Mouse (Mus musculus): Measurements from ENCODE around the gene Trim8. TPM values are rescaled to one million over a fixed set of nuclear protein-coding genes. Genes with fewer than 3 reads are reported as not detected.

The Trim8 gene
- polyA plus RNA-seq, 1 experiment from 2014 or later: 17.8 TPM

DNA sequence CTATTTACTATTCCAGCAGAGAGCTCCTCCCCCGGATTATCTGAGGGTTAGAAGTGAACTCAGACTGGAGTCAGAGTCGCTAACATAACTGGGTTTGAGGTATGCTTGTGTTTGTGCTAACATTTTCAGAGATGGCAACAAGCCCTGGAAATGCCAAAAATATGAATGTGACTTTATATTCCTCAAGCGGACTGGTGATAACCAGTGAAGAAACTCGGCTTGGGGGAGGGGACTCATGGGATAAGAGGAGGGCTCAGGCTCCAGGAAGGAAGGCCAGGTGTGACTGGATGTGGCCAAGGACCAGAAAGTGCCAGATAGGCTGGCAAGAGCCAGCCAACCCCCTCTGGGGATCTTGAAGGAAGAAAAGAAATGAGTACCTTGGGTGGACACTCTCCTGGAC is 19.7 kb upstream of the Trim8 start:
- Histone ChIP-seq H3K36me3 (replicated peaks; ENCODE audit: control insufficient read depth, insufficient read depth, low read depth, low read length) (peaks cover 3% of the 10 kb centered on the region; the same call in 1 of the 2 replicates), H3K9me3 (replicated peaks; ENCODE audit: control insufficient read depth, low read length) (no peaks in the 10 kb centered on the region), H3K4me3 (ENCODE audit: low read depth, low read length) (no peak overlapping the region), H3K27ac (replicated peaks; ENCODE audit: low read depth, low read length) (no peak overlapping the region), H3K27me3 (ENCODE audit: control insufficient read depth, insufficient read depth, low read length) (no peaks in the 10 kb centered on the region), H3K9ac (replicated peaks; ENCODE audit: low read length) (no peak overlapping the region), H3K4me1 (ENCODE audit: control insufficient read depth, insufficient read depth, low read length) (peaks cover 10% of the 10 kb centered on the region; the same call in 1 of the 2 replicates), H3K4me2 (ENCODE audit: low read depth, low read length) (no peak overlapping the region)
- DNase-seq (ENCODE audit: low spot score): peak; percentile 21
- ATAC-seq (replicated peaks; ENCODE audit: insufficient number of reproducible peaks, low FRiP score, low TSS enrichment, low read depth): no peak
- WGBS: 22% methylated on average over 4 of the region's 4 CpGs

DNA sequence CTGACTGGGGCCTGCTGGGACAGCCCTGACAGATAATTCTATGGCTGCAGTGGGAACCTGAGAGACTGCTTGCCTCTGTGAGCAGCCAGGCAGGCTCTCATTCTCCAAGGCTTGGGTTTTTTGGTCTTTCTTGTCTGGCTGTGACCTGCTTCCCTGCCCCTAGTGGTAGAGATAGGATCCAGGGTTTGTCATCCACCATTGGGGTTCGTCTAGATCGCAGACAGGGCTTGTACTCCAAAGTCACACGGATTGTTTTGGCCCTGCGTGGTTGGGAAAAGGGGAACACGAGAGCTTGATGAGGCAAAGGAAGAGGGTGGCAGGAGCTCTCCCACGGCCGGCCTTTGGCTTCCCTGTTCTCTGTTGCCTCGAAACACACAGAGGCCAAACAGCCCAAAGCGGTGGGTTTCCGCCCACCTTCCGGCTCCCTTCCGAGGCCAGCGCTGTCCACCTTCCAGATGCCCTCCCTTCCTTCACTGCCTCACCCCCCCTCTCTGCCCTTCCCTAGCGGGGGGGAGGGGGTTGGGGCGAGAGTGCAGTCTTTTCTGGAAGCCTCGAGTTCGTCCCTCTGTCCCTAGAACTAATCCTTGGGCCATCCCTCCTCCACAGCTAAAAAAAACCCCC is 18.5 kb upstream of the Trim8 start:
- Histone ChIP-seq H3K27ac (replicated peaks; ENCODE audit: low read depth, low read length) (no peak overlapping the region), H3K4me1 (ENCODE audit: control insufficient read depth, insufficient read depth, low read length) (peaks cover 10% of the 10 kb centered on the region; the same call in 1 of the 2 replicates), H3K4me3 (ENCODE audit: low read depth, low read length) (no peak overlapping the region), H3K4me2 (ENCODE audit: low read depth, low read length) (no peak overlapping the region), H3K27me3 (ENCODE audit: control insufficient read depth, insufficient read depth, low read length) (no peaks in the 10 kb centered on the region), H3K36me3 (replicated peaks; ENCODE audit: control insufficient read depth, insufficient read depth, low read depth, low read length) (peaks cover 3% of the 10 kb centered on the region; the same call in 1 of the 2 replicates), H3K9me3 (replicated peaks; ENCODE audit: control insufficient read depth, low read length) (no peaks in the 10 kb centered on the region), H3K9ac (replicated peaks; ENCODE audit: low read length) (no peak overlapping the region)
- ATAC-seq (replicated peaks; ENCODE audit: insufficient number of reproducible peaks, low FRiP score, low TSS enrichment, low read depth) (no peak), DNase-seq (ENCODE audit: low spot score) (no peak)
- WGBS: 37% methylated on average over 16 of the region's 17 CpGs

DNA sequence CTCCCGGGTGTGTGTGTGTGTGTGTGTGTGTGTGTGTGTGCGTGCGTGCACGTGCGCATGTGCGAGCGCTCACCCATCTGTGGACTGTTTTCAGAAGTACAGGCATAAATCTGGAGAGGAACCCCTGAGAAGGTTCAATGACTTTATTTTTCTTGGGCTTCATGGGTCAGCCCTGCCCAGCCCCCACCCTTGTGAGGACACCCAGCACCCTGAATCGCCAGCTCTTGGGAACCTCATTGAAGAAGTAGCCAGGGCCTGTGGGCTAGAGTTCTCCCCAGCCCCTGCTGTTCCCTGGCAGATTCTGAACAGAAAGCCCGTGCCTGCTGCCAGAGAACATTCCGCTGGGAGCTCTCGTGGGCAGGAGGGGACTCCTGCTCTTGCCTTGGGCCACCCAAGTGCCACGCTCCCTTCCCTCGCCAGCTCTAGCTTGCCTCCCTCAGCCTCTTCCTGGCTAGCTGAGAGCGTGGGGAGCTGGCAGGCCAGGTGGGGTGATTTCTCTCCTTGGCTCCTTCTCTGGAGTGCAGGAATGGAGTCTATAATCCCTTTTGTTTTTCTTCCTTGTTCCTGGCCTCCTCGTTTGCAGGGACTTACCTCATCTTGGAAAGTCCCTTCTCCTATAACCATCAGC is 17.7 kb upstream of the Trim8 start:
- H3K27me3 ChIP-seq (ENCODE audit: control insufficient read depth, insufficient read depth, low read length): no peaks in the 10 kb centered on the region
- H3K9me3 ChIP-seq (replicated peaks; ENCODE audit: control insufficient read depth, low read length): no peaks in the 10 kb centered on the region
- peaks cover 3% of the 10 kb centered on the region; the same call in 1 of the 2 replicates for H3K36me3 ChIP-seq (replicated peaks; ENCODE audit: control insufficient read depth, insufficient read depth, low read depth, low read length)
- peaks cover 10% of the 10 kb centered on the region; the same call in 1 of the 2 replicates for H3K4me1 ChIP-seq (ENCODE audit: control insufficient read depth, insufficient read depth, low read length)
- no peak overlapping the region for H3K4me2 ChIP-seq (ENCODE audit: low read depth, low read length)
- ATAC-seq (replicated peaks; ENCODE audit: insufficient number of reproducible peaks, low FRiP score, low TSS enrichment, low read depth) (no peak), DNase-seq (ENCODE audit: low spot score) (no peak)
- no peak overlapping the region for H3K4me3 ChIP-seq (ENCODE audit: low read depth, low read length)
- no peak overlapping the region for H3K27ac ChIP-seq (replicated peaks; ENCODE audit: low read depth, low read length)
- WGBS: 78% methylated on average over 15 of the region's 15 CpGs
- H3K9ac ChIP-seq (replicated peaks; ENCODE audit: low read length): no peak overlapping the region

DNA sequence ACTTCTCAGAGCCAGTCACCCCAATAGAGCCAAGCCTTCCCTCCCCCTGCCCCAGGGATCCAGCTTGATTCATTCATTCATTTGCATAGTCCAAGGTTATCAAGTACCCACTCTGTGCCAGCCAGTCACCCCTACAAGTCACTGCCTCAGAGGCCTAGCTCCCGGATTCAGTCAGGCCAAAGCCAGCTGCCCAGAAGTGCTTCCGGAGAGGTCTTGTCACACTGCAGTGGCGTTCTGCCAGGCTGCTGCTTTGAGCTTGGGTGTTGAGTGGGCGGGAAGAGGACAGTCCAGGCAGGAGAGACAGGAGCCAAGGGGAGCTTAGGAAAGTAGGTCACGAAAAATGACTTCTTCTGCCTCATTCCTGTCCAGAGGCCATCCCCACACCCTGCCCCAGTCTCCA is 17.0 kb upstream of the Trim8 start:
- ATAC-seq (replicated peaks; ENCODE audit: insufficient number of reproducible peaks, low FRiP score, low TSS enrichment, low read depth) (no peak), DNase-seq (ENCODE audit: low spot score) (no peak)
- H3K27ac ChIP-seq (replicated peaks; ENCODE audit: low read depth, low read length): no peak overlapping the region
- WGBS: 80% methylated on average over 5 of the region's 5 CpGs
- no peak overlapping the region for H3K4me3 ChIP-seq (ENCODE audit: low read depth, low read length)
- H3K27me3 ChIP-seq (ENCODE audit: control insufficient read depth, insufficient read depth, low read length): no peaks in the 10 kb centered on the region
- H3K9me3 ChIP-seq (replicated peaks; ENCODE audit: control insufficient read depth, low read length): no peaks in the 10 kb centered on the region
- H3K36me3 ChIP-seq (replicated peaks; ENCODE audit: control insufficient read depth, insufficient read depth, low read depth, low read length): peaks cover 3% of the 10 kb centered on the region; the same call in 1 of the 2 replicates
- no peak overlapping the region for H3K4me2 ChIP-seq (ENCODE audit: low read depth, low read length)
- no peak overlapping the region for H3K9ac ChIP-seq (replicated peaks; ENCODE audit: low read length)
- H3K4me1 ChIP-seq (ENCODE audit: control insufficient read depth, insufficient read depth, low read length): peaks cover 7% of the 10 kb centered on the region; the same call in 1 of the 2 replicates

DNA sequence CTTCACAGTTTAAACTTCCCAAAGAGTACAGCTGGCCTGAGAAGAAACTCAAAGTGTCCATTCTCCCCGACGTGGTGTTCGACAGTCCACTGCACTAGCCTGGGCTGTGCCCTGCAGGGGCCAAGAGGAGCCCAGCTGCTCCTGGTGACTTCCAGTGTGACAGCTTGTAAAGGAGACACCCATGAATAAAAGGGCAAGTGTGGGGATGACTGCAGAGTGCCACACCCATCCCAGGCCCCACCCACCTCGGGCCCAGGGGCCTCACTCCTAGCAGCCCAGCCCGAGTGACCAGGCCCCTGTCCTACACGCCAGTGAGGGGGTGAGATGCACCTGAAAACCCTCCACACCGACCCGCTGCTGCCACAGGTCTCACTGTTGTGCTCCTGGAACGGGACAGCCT is 15.7 kb upstream of the Trim8 start:
- 72% methylated on average over 9 of the region's 9 CpGs for WGBS
- ATAC-seq (replicated peaks; ENCODE audit: insufficient number of reproducible peaks, low FRiP score, low TSS enrichment, low read depth): no peak
- peaks cover 3% of the 10 kb centered on the region; the same call in 1 of the 2 replicates for H3K36me3 ChIP-seq (replicated peaks; ENCODE audit: control insufficient read depth, insufficient read depth, low read depth, low read length)
- no peak overlapping the region for H3K4me2 ChIP-seq (ENCODE audit: low read depth, low read length)
- no peak overlapping the region for H3K9ac ChIP-seq (replicated peaks; ENCODE audit: low read length)
- no peaks in the 10 kb centered on the region for H3K27me3 ChIP-seq (ENCODE audit: control insufficient read depth, insufficient read depth, low read length)
- H3K27ac ChIP-seq (replicated peaks; ENCODE audit: low read depth, low read length): no peak overlapping the region
- DNase-seq (ENCODE audit: low spot score): no peak
- H3K4me3 ChIP-seq (ENCODE audit: low read depth, low read length): no peak overlapping the region
- H3K9me3 ChIP-seq (replicated peaks; ENCODE audit: control insufficient read depth, low read length): no peaks in the 10 kb centered on the region
- peaks cover 7% of the 10 kb centered on the region; the same call in 1 of the 2 replicates for H3K4me1 ChIP-seq (ENCODE audit: control insufficient read depth, insufficient read depth, low read length)

DNA sequence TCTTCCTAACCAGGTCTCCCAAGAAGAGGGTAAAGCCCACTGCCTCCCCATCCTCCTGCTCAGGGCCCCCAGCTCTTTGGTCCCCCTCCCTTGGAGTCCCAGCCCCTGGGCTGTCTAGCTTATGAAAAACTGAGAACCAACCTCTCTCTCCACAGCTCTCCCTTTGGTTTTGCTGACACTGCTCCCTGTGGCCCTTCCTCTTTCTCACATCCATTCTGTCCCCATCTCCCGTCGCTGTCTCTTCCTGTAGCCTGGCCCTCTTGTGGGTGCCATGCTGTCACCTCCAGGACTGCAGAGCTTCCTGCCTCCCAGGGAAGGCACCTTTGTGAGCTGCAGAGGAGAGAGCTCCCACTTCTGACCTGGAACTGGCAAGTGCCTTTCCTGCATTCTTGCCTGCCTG is 14.8 kb upstream of the Trim8 start:
- H3K4me2 ChIP-seq (ENCODE audit: low read depth, low read length): no peak overlapping the region
- ATAC-seq (replicated peaks; ENCODE audit: insufficient number of reproducible peaks, low FRiP score, low TSS enrichment, low read depth): no peak
- WGBS: 67% methylated on average over 2 of the region's 2 CpGs
- no peak for DNase-seq (ENCODE audit: low spot score)
- H3K36me3 ChIP-seq (replicated peaks; ENCODE audit: control insufficient read depth, insufficient read depth, low read depth, low read length): peaks cover 3% of the 10 kb centered on the region; the same call in 1 of the 2 replicates
- no peaks in the 10 kb centered on the region for H3K27me3 ChIP-seq (ENCODE audit: control insufficient read depth, insufficient read depth, low read length)
- no peaks in the 10 kb centered on the region; the same call in 1 of the 2 replicates for H3K4me1 ChIP-seq (ENCODE audit: control insufficient read depth, insufficient read depth, low read length)
- no peak overlapping the region; the same call in 1 of the 2 replicates for H3K9ac ChIP-seq (replicated peaks; ENCODE audit: low read length)
- H3K9me3 ChIP-seq (replicated peaks; ENCODE audit: control insufficient read depth, low read length): no peaks in the 10 kb centered on the region
- H3K4me3 ChIP-seq (ENCODE audit: low read depth, low read length): no peak overlapping the region
- no peak overlapping the region for H3K27ac ChIP-seq (replicated peaks; ENCODE audit: low read depth, low read length)

DNA sequence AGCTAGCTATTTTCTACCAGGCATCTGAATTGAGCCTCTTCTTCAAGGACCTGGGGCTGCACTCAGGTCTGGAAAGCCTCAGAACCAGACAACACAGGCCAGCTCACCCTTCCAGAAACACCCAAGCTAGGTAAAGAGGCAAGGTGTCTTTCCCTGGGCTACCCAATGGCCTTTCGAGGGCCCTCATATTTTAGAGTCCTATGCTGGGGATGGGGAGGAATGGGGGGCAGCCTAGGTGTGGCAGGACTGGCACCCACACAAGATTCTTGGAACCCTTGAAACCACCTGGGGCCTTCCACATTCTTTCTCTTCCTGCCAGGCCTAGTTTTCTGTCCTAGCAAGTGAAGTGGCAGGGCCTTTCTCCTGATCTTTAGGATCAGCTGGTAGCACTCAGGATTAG is 12.1 kb upstream of the Trim8 start:
- no peak for ATAC-seq (replicated peaks; ENCODE audit: insufficient number of reproducible peaks, low FRiP score, low TSS enrichment, low read depth)
- peaks cover 3% of the 10 kb centered on the region; the same call in 1 of the 2 replicates for H3K36me3 ChIP-seq (replicated peaks; ENCODE audit: control insufficient read depth, insufficient read depth, low read depth, low read length)
- H3K9ac ChIP-seq (replicated peaks; ENCODE audit: low read length): no peak overlapping the region
- DNase-seq (ENCODE audit: low spot score): no peak
- no peaks in the 10 kb centered on the region for H3K27me3 ChIP-seq (ENCODE audit: control insufficient read depth, insufficient read depth, low read length)
- no peak overlapping the region for H3K27ac ChIP-seq (replicated peaks; ENCODE audit: low read depth, low read length)
- H3K4me3 ChIP-seq (ENCODE audit: low read depth, low read length): no peak overlapping the region
- no peaks in the 10 kb centered on the region for H3K9me3 ChIP-seq (replicated peaks; ENCODE audit: control insufficient read depth, low read length)
- no peaks in the 10 kb centered on the region for H3K4me1 ChIP-seq (ENCODE audit: control insufficient read depth, insufficient read depth, low read length)
- WGBS: 91% methylated on average over 1 of the region's 1 CpGs
- H3K4me2 ChIP-seq (ENCODE audit: low read depth, low read length): no peak overlapping the region

DNA sequence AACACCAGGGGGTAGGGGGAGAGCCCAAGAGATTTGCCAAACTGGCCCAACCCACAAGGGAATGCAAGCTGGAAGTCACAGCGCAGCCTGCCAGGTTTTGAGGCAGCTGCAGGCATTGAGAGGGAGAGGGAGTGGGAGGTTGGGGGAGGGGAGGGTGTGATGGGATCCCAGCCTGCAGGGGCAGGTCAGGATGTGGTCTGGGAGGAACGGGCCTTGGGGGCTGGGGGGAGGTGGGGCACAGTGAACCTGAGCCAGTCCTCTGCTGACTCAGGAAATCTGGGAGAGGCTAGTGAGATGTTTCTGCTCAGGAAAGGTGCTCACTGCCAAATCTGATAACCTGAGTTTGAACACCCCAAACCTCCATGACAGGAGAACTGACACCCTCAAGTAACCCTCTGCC is 10.9 kb upstream of the Trim8 start:
- H3K27ac ChIP-seq (replicated peaks; ENCODE audit: low read depth, low read length): no peak overlapping the region

More for the DNA sequence above, 10.9 kb upstream of the Trim8 start:
- Histone ChIP-seq H3K27me3 (ENCODE audit: control insufficient read depth, insufficient read depth, low read length) (no peaks in the 10 kb centered on the region), H3K36me3 (replicated peaks; ENCODE audit: control insufficient read depth, insufficient read depth, low read depth, low read length) (peaks cover 3% of the 10 kb centered on the region; the same call in 1 of the 2 replicates), H3K4me2 (ENCODE audit: low read depth, low read length) (no peak overlapping the region), H3K9ac (replicated peaks; ENCODE audit: low read length) (no peak overlapping the region), H3K9me3 (replicated peaks; ENCODE audit: control insufficient read depth, low read length) (no peaks in the 10 kb centered on the region), H3K4me1 (ENCODE audit: control insufficient read depth, insufficient read depth, low read length) (no peaks in the 10 kb centered on the region), H3K4me3 (ENCODE audit: low read depth, low read length) (no peak overlapping the region)
- ATAC-seq (replicated peaks; ENCODE audit: insufficient number of reproducible peaks, low FRiP score, low TSS enrichment, low read depth) (no peak), DNase-seq (ENCODE audit: low spot score) (peak; percentile 49)
- WGBS: 0% methylated on average over 2 of the region's 2 CpGs
